Mouse (Mus musculus) left cerebral cortex, adult 2 months (tissue): ENCODE data around the gene Cacna1h. TPM values are rescaled to one million over a fixed set of nuclear protein-coding genes. Genes with fewer than 3 reads are reported as not detected.

ENCODE experiments used
- DNase-seq, 2 experiments: peaks; one replicate each; pipeline ENCODE4 v3.0.0; 2021 to 2022; ENCODE audit warnings: low spot score in 2 of 2, mixed read lengths in 1 of 2; ENCODE audit errors: extremely low spot score in 1 of 2
- H3K27ac ChIP-seq: fragments of 200-600 bp; 2 replicates; pipeline ENCODE4 v1.8.1; 2022
- H3K4me3 ChIP-seq: fragments of 200-600 bp; 2 replicates; pipeline ENCODE4 v1.8.1; 2022
- CTCF ChIP-seq: fragments of 200-600 bp; IDR thresholded peaks from 2 replicates; pipeline ENCODE4 v1.8.1; 2022; ENCODE audit warnings: antibody characterized with exemption, mild to moderate bottlenecking, moderate library complexity
- intact Hi-C: fragments of 180-260 bp; cut with DNase I; formaldehyde crosslinking; loops from one replicate; pipeline ENCODE4 v1.15.1; 2025
- total RNA-seq, 2 experiments: library from RNA; stranded (reverse); gene quantifications; 2 replicates each; pipeline ENCODE4 v1.2.3; 2021

Cacna1h gene
- total RNA-seq, 2 experiments from 2014 or later, result 45.2 to 48.0 TPM

GRCm38 (mm10) chr17:25466257-25466656 is 32.7 kb upstream of the Cacna1h start:
- Histone ChIP-seq H3K4me3 (no peak overlapping the region), H3K27ac (no peak overlapping the region)
- TF ChIP-seq CTCF, result no peak
- intact Hi-C loops, result no loop called here
- no peak for DNase-seq

- intact Hi-C loops, result no loop called here
- Histone ChIP-seq H3K4me3 (no peak overlapping the region), H3K27ac (no peak overlapping the region)
- TF ChIP-seq CTCF, result no peak
- DNase-seq, result no peak
Measured at GRCm38 (mm10) chr17:25464091-25464490, 30.5 kb upstream of the Cacna1h start.

- DNase-seq, result no peak
- TF ChIP-seq CTCF, result no peak
- intact Hi-C loops, result no loop called here
- H3K4me3 ChIP-seq, result no peak overlapping the region
- H3K27ac ChIP-seq, result no peak overlapping the region
Measured at GRCm38 (mm10) chr17:25463326-25463945, 29.9 kb upstream of the Cacna1h start.

GRCm38 (mm10) chr17:25462236-25462875 is 28.8 kb upstream of the Cacna1h start:
- DNase-seq, result no peak
- H3K4me3 ChIP-seq, result no peak overlapping the region
- intact Hi-C loops, result no loop called here

GRCm38 (mm10) chr17:25456540-25456939 is 23.0 kb upstream of the Cacna1h start:
- peak overlapping the region; percentile 78 for H3K27ac ChIP-seq

More at GRCm38 (mm10) chr17:25462236-25462875, 28.8 kb upstream of the Cacna1h start:
- TF ChIP-seq CTCF, result no peak
- H3K27ac ChIP-seq, result no peak overlapping the region

GRCm38 (mm10) chr17:25454272-25454671 is 20.7 kb upstream of the Cacna1h start, which contains the start of gene Tekt4:
Tekt4 (plus strand) TSS chr17:25454615.
- intact Hi-C loops, result no loop called here
- TF ChIP-seq CTCF, result no peak
- Histone ChIP-seq H3K4me3 (no peak within 1 kb of the TSS), H3K27ac (no peak within 1 kb of the TSS)
- DNase-seq, result no peak

More at GRCm38 (mm10) chr17:25456540-25456939, 23.0 kb upstream of the Cacna1h start:
- H3K4me3 ChIP-seq, result no peak overlapping the region
- intact Hi-C loops, result no loop called here
- DNase-seq, result peak; percentile 65 to 73
- TF ChIP-seq CTCF, result no peak

- no peak overlapping the region for H3K27ac ChIP-seq
- intact Hi-C loops, result no loop called here
- TF ChIP-seq CTCF, result no peak
- H3K4me3 ChIP-seq, result no peak overlapping the region
- DNase-seq, result no peak
Measured at GRCm38 (mm10) chr17:25452246-25452965, 18.8 kb upstream of the Cacna1h start.

- intact Hi-C loops, result no loop called here
- DNase-seq, result no peak
- Histone ChIP-seq H3K4me3 (no peak overlapping the region), H3K27ac (no peak overlapping the region)
- TF ChIP-seq CTCF, result no peak
Measured at GRCm38 (mm10) chr17:25450329-25450728, 16.7 kb upstream of the Cacna1h start.

- DNase-seq, result no peak
- Histone ChIP-seq H3K27ac (no peak overlapping the region), H3K4me3 (no peak overlapping the region)
- no peak for TF ChIP-seq CTCF
- intact Hi-C loops, result no loop called here
Measured at GRCm38 (mm10) chr17:25447865-25448264, 14.3 kb upstream of the Cacna1h start.

- intact Hi-C loops, result no loop called here
- DNase-seq, result no peak
Measured at GRCm38 (mm10) chr17:25445841-25446240, 12.3 kb upstream of the Cacna1h start.

GRCm38 (mm10) chr17:25445074-25445473 is 11.5 kb upstream of the Cacna1h start:
- intact Hi-C loops, result no loop called here
- Histone ChIP-seq H3K27ac (no peak overlapping the region), H3K4me3 (no peak overlapping the region)
- no peak for TF ChIP-seq CTCF
- no peak for DNase-seq

More at GRCm38 (mm10) chr17:25445841-25446240, 12.3 kb upstream of the Cacna1h start:
- no peak overlapping the region for H3K27ac ChIP-seq
- no peak for TF ChIP-seq CTCF
- no peak overlapping the region for H3K4me3 ChIP-seq

- H3K4me3 ChIP-seq, result no peak overlapping the region
- intact Hi-C loops, result no loop called here
- TF ChIP-seq CTCF, result no peak
Measured at GRCm38 (mm10) chr17:25442889-25443288, 9.3 kb upstream of the Cacna1h start.

More at GRCm38 (mm10) chr17:25442889-25443288, 9.3 kb upstream of the Cacna1h start:
- DNase-seq, result no peak
- no peak overlapping the region for H3K27ac ChIP-seq
